Mouse (Mus musculus) testis, adult 2 months (tissue): Measurements from ENCODE around the gene Pigg. TPM values are rescaled to one million over a fixed set of nuclear protein-coding genes. Genes with fewer than 3 reads are reported as not detected.

ENCODE experiments used
- H3K27ac ChIP-seq: fragments of 200-500 bp; 2 replicates; pipeline ENCODE4 v1.5.1; 2012; ENCODE audit warnings: low read depth, low read length; ENCODE audit not compliant: control insufficient read depth, insufficient read depth
- H3K27me3 ChIP-seq: fragments of 200-500 bp; 2 replicates; pipeline ENCODE4 v1.6.1; 2012; ENCODE audit warnings: mild to moderate bottlenecking, low read length, moderate library complexity; ENCODE audit not compliant: control insufficient read depth, insufficient read depth
- H3K36me3 ChIP-seq: fragments of 200-500 bp; 2 replicates; pipeline ENCODE4 v1.6.1; 2012; ENCODE audit warnings: mild to moderate bottlenecking, low read length; ENCODE audit not compliant: control insufficient read depth, insufficient read depth
- H3K4me1 ChIP-seq: fragments of 200-500 bp; 2 replicates; pipeline ENCODE4 v1.6.1; 2012; ENCODE audit warnings: low read length; ENCODE audit not compliant: control insufficient read depth, insufficient read depth
- H3K4me3 ChIP-seq: fragments of 200-500 bp; 2 replicates; pipeline ENCODE4 v1.5.1; 2012; ENCODE audit warnings: low read depth, mild to moderate bottlenecking, low read length, moderate library complexity, mixed read lengths; ENCODE audit not compliant: control insufficient read depth
- CTCF ChIP-seq: fragments of 200-500 bp; IDR thresholded peaks from 2 replicates; pipeline ENCODE4 v1.5.1; 2012; ENCODE audit warnings: low read depth, mild to moderate bottlenecking, inconsistent platforms, low read length, moderate library complexity; ENCODE audit not compliant: control insufficient read depth, insufficient read depth, insufficient replicate concordance
- POLR2A ChIP-seq: fragments of 200-500 bp; IDR thresholded peaks from 2 replicates; pipeline ENCODE4 v1.6.1; 2012; ENCODE audit warnings: low read depth, mild to moderate bottlenecking, inconsistent platforms, low read length, moderate library complexity; ENCODE audit not compliant: control insufficient read depth
- polyA plus RNA-seq: library from polyadenylated mRNA; depleted of rRNA; stranded (reverse); fragments of >200 nt; gene quantifications from 2 replicates; pipeline ENCODE4 v1.2.3, GENCODE M21; 2012

The Pigg gene
- polyA plus RNA-seq, 1 experiment, result 8.9 TPM

GRCm38 (mm10) chr5:108359491-108359890 is 47.1 kb downstream of the Pigg start:
- H3K4me1 ChIP-seq, result no peaks in the 10 kb centered on the region; the same call in 1 of the 2 replicates
- TF ChIP-seq CTCF, result no peak
- no peak for TF ChIP-seq POLR2A
- no peaks in the 10 kb centered on the region for H3K36me3 ChIP-seq
- H3K27me3 ChIP-seq, result no peaks in the 10 kb centered on the region
- no peak overlapping the region for H3K27ac ChIP-seq
- no peak overlapping the region for H3K4me3 ChIP-seq

DNA sequence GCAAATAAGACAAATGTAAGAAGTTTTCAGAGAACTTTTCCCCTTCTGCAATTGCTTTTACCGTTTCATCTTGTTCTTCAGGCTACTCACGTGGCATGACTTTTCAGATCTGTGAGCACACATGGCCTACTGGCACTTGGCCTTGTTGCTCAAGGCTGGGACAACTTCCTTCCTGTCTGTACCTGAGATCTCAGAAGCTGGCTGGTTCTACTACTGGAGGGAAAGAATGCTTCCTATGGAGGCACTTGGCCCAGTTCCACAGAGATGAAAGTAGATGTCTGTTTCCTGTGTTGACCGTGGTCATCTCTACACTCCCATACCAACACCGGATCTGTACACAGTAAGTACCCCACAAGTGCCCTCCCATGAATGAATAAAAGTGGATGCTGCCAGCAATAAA is 47.8 kb downstream of the Pigg start:
- no peaks in the 10 kb centered on the region; the same call in 1 of the 2 replicates for H3K4me1 ChIP-seq
- H3K27me3 ChIP-seq, result no peaks in the 10 kb centered on the region
- no peak for TF ChIP-seq CTCF
- TF ChIP-seq POLR2A, result no peak
- no peak overlapping the region for H3K27ac ChIP-seq
- H3K4me3 ChIP-seq, result no peak overlapping the region
- no peaks in the 10 kb centered on the region for H3K36me3 ChIP-seq

DNA sequence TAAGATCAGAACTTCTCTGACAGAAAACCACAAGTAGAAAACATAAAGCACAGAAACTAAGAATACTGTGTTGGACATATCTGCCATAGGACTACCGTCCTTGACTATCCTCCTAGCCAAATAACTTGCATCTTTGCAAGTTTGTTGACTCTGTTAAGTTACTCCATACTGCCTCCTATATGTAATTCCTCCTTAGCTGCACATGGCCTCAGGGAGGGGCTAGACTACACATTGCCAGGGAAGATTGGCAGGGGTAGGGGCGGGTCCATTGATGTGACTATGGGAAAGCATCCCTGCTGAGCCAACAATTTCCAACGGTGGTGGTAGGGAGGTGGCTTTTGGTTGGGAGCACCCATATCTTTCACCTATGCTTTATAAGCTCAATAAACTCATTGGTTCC is 49.9 kb downstream of the Pigg start:
- Histone ChIP-seq H3K36me3 (no peaks in the 10 kb centered on the region), H3K27ac (no peak overlapping the region), H3K4me3 (no peak overlapping the region), H3K27me3 (no peaks in the 10 kb centered on the region), H3K4me1 (peaks cover 11% of the 10 kb centered on the region)
- TF ChIP-seq POLR2A (no peak), CTCF (no peak)

DNA sequence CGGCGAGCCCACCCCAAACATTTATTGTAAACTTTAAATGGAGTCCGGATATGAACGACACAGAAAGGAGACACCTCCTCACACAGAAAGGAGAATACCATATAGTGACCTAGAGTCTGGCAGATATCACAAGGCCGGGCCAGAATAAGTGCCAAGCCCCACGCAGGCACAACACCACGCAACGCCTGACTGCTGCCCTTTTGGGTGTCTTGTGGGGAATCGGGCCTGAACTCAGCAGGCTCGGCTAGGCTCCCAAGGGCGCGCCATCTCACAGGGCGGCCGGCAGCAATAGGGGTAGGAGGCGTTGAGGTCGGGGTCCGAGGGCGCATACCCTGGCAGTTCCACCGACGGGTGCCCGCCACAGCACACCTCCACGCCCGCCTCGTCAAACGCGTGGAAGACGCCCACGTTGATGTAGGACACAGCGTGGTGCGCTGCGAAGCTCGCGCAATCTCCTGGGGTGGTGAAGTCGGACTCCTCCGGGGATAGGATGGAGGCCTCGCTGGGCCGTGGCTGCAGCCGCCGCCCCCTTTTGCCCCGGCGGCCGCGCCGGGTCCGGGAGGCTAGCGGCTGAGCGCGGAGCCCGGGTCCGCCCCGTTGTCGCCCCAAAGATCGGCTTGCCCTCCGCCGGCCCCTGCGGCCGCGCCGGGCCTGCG is 54.0 kb downstream of the Pigg start:
- H3K27ac ChIP-seq, result no peak overlapping the region
- no peaks in the 10 kb centered on the region for H3K36me3 ChIP-seq
- peak overlapping the region; percentile 77 for H3K4me3 ChIP-seq
- H3K4me1 ChIP-seq, result peaks cover 25% of the 10 kb centered on the region
- no peaks in the 10 kb centered on the region for H3K27me3 ChIP-seq
- TF ChIP-seq POLR2A (no peak), CTCF (no peak)

DNA sequence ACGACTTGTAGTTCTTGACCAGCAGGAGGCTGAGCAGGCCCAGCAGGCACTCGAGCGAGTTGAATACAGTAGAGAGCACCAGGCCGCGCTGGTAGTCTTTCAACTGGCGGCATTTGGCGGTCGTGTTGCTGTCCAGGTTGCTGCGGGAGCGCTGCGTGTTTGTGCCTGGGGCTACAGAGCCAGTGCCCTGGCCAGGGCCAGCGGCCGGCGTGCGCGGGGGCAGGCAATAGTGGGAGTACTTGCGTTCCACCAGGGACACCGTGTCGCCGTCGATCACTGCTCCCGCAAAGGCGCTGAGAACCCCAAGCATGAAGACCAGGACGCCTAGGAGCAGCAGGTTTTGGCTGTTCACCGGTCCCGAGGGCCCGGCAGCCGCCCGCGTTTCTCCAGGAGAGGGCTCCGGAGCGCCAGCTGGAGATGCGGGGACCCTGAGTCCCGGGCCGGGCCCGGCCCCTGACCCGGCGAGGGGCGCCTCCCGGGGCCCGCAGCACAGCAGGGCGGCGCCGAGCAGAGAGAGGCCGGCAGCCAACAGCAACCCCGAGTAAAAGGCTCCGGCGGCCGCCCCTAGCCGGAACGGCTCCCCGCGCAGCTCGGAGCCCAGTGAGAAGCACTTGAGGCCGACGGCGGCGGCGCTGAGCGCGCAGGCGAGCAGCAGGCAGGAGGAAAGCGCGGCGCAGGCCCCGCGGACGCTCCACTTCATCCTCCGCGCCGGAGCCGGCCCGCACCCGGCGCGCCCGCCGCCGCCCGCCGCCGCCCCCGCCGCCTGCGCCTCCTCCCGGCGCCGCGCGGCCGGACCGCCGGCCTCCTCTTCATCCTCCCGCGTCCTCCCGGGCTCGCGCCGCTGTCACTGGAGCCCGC is 54.8 kb downstream of the Pigg start:
- TF ChIP-seq POLR2A, result no peak
- no peak for TF ChIP-seq CTCF
- no peaks in the 10 kb centered on the region for H3K36me3 ChIP-seq
- no peak overlapping the region for H3K27ac ChIP-seq
- peaks cover 25% of the 10 kb centered on the region for H3K4me1 ChIP-seq
- H3K4me3 ChIP-seq, result peak overlapping the region; percentile 77
- no peaks in the 10 kb centered on the region for H3K27me3 ChIP-seq

GRCm38 (mm10) chr5:108367871-108368332 is 55.5 kb downstream of the Pigg start, which contains the start of gene Gm42517:
Gm42517 (minus strand) TSS chr5:108367922.
- Histone ChIP-seq H3K27me3 (no peaks in the 10 kb centered on the region), H3K4me1 (peaks cover 25% of the 10 kb centered on the region), H3K27ac (no peak within 1 kb of the TSS)

DNA sequence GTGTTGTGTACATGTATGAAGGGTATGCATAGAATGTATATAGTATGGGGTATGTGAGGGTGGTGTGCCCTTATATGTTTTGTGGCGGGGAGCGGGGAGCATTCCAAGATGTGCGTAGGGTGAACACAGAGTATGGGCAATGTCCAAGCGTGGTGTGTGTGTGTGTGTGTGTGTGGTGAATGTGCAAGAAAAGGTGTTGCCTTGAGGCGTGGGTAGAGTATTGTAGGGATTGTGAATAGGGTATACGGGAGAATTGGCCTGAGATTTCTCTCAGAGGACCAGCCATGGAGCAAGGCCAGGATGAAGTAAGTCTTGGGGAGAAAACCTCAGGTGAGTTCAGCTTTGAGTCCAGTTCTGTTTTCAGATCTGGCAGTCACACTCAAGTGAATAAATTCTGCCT is 56.0 kb downstream of the Pigg start:
- H3K4me3 ChIP-seq, result peak overlapping the region; percentile 75
- peaks cover 25% of the 10 kb centered on the region for H3K4me1 ChIP-seq
- TF ChIP-seq POLR2A (no peak), CTCF (no peak)
- no peak overlapping the region for H3K27ac ChIP-seq
- H3K36me3 ChIP-seq, result no peaks in the 10 kb centered on the region
- no peaks in the 10 kb centered on the region for H3K27me3 ChIP-seq

More at GRCm38 (mm10) chr5:108367871-108368332, 55.5 kb downstream of the Pigg start, which contains the start of gene Gm42517:
- Histone ChIP-seq H3K36me3 (no peaks in the 10 kb centered on the region), H3K4me3 (peak within 1 kb of the TSS; percentile 77)
- TF ChIP-seq CTCF, result no peak
- TF ChIP-seq POLR2A, result no peak
